Mouse (Mus musculus) heart, postnatal 0 days (tissue): ENCODE data around the gene Bcl2l15.

Source experiments
- CTCF ChIP-seq: IDR thresholded peaks from 2 replicates; pipeline ENCODE4 v1.5.1; 2016; ENCODE audit warnings: antibody characterized with exemption, control low read depth, low read depth
- EP300 ChIP-seq: IDR thresholded peaks from 2 replicates; pipeline ENCODE4 v1.6.1; 2016; ENCODE audit warnings: antibody characterized with exemption, low read depth

DNA sequence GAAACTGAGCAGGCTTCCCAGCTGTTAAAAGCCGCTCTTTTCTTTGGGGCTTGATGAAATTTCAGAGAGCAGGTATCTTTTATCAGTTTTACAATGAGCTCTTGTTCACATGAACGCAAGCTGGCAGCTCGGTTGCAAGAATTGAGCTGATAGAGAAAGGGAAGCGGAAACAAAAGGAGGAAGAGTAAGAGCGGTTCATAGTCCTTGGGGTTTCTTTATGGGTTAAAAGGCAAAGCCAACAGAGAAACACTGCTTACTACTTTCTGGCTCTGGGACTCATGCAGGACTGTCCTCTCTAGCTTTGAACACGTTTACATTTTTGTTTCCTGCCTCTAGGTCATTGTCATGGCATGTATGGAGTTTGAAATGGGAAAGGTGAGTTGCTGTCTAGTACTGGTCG is 41.9 kb downstream of the Bcl2l15 start:
- no peak for TF ChIP-seq EP300
- TF ChIP-seq CTCF, result no peak
